Mouse (Mus musculus) layer of hippocampus, postnatal 14 days (tissue): ENCODE measurements at regions not wholly inside any gene's neighbourhood (a gene's known extent, or its start where the extent isn't known, plus 50 kb on each side); places are given as distances from the start of the nearest gene placed in this dataset.
A peak's percentile ranks its signal among the peaks of the same experiment; 100 is the strongest.

Experiments used
- DNase-seq, 2 experiments: peaks; one replicate each; pipeline ENCODE4 v3.0.0; 2021 to 2022; ENCODE audit warnings: low spot score in 2 of 2, mixed read lengths in 1 of 2

- no peak for DNase-seq
Measured at GRCm38 (mm10) chr7:129689464-129689863, 97.8 kb downstream of the Wdr11 start.

- DNase-seq: no peak
Measured at GRCm38 (mm10) chr7:129690868-129691267, 99.2 kb downstream of the Wdr11 start.

- peak in 1 of 2 experiments; percentile 10 for DNase-seq
Measured at GRCm38 (mm10) chr7:129691619-129692071, 100.0 kb downstream of the Wdr11 start.

GRCm38 (mm10) chr7:129693635-129694034, 102.0 kb downstream of the Wdr11 start:
- DNase-seq: no peak

- DNase-seq: no peak
Measured at GRCm38 (mm10) chr7:129694168-129694567, 102.5 kb downstream of the Wdr11 start.

GRCm38 (mm10) chr7:129699931-129700570, 108.4 kb downstream of the Wdr11 start:
- no peak for DNase-seq

- no peak for DNase-seq
Measured at GRCm38 (mm10) chr7:129727559-129727958, 135.9 kb downstream of the Wdr11 start.

DNA sequence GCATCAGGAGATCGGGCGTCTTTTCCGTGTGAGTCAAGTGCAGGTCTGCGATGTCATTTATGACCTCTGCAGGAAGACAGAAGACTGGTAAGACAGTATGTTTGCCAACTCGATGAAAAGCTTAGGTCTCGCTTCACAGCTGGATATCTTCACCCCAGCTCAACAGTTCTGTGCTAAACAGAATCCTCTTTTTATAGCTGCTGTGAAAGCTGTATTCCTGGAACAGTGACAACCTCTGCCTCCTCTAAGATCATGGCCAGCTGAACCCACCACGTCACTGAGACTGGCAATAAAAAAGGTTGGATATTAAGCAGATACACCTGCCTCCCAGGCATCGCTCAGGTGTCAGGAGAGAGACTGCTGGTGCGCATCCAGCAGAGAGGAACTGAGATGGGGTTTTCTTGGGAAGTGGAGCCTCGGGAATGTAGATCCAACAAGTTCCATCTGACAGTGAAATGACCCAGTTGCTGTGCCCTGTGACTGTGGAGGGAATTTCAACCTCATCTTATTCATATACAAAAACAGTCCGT, 138.1 kb downstream of the Wdr11 start:
- no peak for DNase-seq

- DNase-seq: no peak
Measured at GRCm38 (mm10) chr7:129730785-129731352, 139.2 kb downstream of the Wdr11 start.

DNA sequence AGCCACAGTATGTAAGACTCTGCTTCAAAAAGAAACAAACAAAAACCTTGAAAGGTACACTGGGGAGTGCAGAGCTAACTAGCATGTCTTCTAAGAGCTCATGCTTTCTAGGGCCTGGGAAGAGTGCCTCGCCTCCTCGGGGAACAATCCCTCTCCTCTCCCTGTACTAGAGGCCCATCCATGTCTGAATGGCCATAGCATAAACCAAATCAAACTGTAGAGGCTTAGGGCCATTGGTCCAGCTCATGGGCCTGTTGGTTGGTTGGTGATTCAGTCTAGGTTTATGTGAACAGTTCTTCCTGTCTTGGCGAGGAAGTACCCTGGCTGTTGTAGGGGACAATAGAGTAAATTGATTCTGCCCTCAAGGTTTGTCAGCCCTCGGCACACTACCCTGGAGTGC, 151.0 kb downstream of the Wdr11 start:
- DNase-seq: no peak

- no peak for DNase-seq
Measured at GRCm38 (mm10) chr7:129743955-129744666, 152.4 kb downstream of the Wdr11 start.

DNA sequence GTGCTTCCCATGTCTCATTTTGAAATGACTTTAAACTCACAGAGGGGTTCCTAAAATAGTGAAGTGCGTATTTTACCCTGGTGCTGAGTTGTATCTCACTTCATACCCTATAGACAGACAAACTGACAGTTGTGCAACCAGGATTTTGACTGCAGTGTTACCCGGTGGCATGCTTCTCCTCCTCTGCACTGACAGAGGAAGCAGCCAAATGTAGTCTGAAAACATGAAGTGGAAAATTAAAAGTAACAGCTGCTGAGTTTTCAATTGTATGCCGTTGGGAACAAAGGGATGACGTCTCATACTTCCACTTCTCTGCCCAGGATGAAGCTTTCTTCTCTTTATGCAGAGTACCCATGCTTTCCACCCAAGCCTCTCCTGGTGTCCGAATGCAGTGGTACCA, 155.0 kb downstream of the Wdr11 start:
- DNase-seq: peak in 1 of 2 experiments; percentile 16

DNA sequence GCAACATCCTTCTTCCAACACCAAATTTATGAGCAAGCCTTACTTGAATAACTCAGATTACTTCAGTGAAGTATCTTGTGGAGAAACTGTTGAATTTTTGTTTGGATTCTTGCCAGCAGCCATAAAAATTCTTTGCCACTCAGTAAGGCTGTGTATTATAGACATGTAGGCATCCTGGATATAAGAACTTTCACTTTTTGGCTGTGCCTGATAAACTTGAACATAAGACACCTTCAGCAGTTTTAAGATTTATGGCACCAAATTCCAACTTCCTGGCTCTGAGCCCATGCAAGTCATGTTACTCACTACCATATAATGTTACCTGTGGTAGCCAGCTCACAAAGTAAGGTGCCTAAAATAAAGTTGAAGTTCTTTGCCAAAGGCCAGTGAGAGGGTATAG, 159.3 kb downstream of the Wdr11 start:
- no peak for DNase-seq

DNA sequence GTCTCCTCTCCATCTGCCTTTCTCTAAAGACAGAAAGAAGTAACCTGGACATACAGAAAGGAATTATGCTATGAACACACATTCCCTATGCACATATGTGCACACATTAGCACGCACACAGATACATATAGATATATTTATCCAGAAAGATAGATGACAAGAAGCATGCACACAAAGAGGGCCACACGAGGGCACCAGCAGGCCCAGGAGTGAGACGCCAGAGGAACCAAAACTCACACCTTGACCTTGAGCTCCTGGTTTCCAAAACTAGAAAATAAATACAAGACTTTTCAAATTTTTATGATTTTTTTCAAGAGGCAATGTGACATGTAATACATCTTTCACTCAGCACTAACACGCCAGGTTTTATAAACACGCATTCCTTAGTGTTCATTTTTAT, 163.1 kb downstream of the Wdr11 start:
- DNase-seq: no peak

DNA sequence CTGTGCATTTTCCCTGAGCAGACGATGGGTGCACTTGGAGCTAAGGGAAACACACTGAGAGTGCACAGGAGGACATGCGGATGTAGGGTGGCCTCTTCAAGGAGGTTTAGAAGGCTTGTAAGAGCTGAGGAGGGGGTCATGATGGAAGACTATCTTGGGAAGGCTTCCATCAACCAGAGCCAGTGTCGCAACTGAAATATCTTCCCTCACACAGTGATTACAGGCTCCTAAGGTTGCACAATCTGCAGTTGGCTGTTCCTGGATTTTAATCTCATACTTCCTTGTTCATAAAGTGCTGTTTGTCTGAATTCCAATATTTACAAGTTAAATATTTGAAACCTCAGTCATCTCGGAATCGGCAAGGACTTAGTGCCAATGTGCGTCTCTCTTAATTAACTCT, 164.5 kb downstream of the Wdr11 start:
- no peak for DNase-seq

DNA sequence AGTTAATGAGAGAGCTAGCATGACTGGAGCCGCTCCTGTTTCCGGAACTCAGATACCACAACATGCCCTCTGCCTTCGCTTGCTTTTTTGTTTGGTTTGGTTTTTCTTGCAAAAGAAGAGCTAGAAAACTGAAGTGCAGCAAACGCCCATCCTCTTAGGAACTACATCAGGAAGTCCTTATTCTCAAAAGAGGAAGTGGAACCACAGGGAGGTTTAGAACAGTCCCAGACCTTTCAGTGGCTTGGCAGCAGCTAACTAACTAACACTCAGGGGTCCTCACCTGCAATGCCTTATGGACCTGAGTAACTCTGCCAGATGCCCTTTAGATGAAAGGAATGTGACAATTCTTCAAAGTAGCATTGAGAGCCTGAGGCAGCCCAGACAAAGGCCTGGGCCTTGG, 168.2 kb downstream of the Wdr11 start:
- DNase-seq: no peak

- DNase-seq: no peak
Measured at GRCm38 (mm10) chr7:129760386-129760785, 168.7 kb downstream of the Wdr11 start.

- no peak for DNase-seq
Measured at GRCm38 (mm10) chr7:129763754-129764153, 172.1 kb downstream of the Wdr11 start.

DNA sequence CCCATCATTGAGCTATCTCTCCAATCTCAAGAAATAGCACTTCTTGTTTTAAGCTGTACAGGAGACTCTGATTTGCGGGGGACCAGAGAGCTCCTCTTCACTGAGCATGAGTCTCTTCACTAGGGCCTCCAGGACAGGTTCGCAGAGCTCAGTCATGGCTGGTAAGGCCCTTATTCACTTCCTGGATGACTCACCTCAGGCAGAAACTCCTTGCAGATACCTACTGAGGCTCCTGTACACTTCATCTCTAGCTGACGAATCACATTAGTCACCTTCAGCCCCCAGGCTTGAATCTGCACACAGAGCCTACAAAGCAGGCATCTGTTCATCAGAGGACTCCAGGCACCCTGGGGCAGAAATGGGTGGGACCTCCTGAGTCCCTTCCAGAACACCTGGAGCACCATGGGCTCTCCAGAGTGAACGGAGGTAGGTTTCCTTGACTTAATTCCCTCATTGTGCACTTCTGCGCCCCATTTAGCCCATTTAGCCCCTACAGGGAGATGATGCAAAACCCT, 172.8 kb downstream of the Wdr11 start:
- DNase-seq: no peak

GRCm38 (mm10) chr7:129765681-129766080, 174.0 kb downstream of the Wdr11 start:
- no peak for DNase-seq

GRCm38 (mm10) chr7:129766087-129766834, 174.6 kb downstream of the Wdr11 start:
- DNase-seq: no peak
